Mouse (Mus musculus): ENCODE data around the gene Ttc7b. TPM values are rescaled to one million over a fixed set of nuclear protein-coding genes. Genes with fewer than 3 reads are reported as not detected.
A peak's percentile ranks its signal among the peaks of the same experiment; 100 is the strongest.

Gene Ttc7b
- polyA plus RNA-seq, 1 experiment, result 9.2 TPM

DNA sequence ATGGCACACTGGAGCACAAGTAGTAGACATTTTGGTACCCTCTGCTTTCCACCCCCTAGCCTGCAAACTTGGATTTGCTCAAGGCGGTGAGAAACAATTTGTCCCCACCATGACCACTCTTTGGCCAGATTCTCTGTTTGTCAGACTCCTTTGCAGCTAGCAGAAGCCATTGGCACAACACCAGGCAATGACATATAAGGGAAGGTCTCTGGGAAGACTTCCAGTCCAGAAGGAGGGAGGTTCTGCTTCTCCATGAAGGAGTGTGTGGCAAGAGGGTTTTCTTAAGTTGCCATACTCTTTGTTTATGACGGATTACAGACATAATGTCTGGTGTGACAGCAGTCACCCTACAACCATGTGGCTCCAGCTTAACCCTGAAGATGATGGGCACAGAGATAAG, 233.1 kb downstream of the Ttc7b start:
- H3K79me3 ChIP-seq (ENCODE audit: low read depth), result no peaks in the 10 kb centered on the region
- H3ac ChIP-seq (ENCODE audit: control insufficient read depth, insufficient read length, low read depth), result no peak overlapping the region
- no peak for TF ChIP-seq MYOG (IDR thresholded peaks at IDR 0.05; ENCODE audit: control insufficient read depth, extremely low read depth, insufficient read length)
- TF ChIP-seq CTCF (IDR thresholded peaks at IDR 0.05; ENCODE audit: control insufficient read depth, insufficient read depth, insufficient read length), result no peak
- no peak for TF ChIP-seq MYOD1 (IDR thresholded peaks at IDR 0.05; ENCODE audit: control insufficient read depth, insufficient read length, low read depth)
- H3K36me3 ChIP-seq (ENCODE audit: control insufficient read depth, insufficient read depth), result no peaks in the 10 kb centered on the region
- no peaks in the 10 kb centered on the region for H3K79me2 ChIP-seq (ENCODE audit: control insufficient read depth, insufficient read depth)
- H3K27me3 ChIP-seq (ENCODE audit: control insufficient read depth, insufficient read depth, insufficient read length), result no peaks in the 10 kb centered on the region
- no peak overlapping the region for H3K4me3 ChIP-seq (ENCODE audit: insufficient read depth, poor library complexity, severe bottlenecking)

GRCm38 (mm10) chr12:100283283-100283682, 237.3 kb downstream of the Ttc7b start:
- Histone ChIP-seq H3K36me3 (ENCODE audit: control insufficient read depth, insufficient read depth) (no peaks in the 10 kb centered on the region), H3K27me3 (ENCODE audit: control insufficient read depth, insufficient read depth, insufficient read length) (no peaks in the 10 kb centered on the region), H3K4me3 (ENCODE audit: insufficient read depth, poor library complexity, severe bottlenecking) (no peak overlapping the region), H3ac (ENCODE audit: control insufficient read depth, insufficient read length, low read depth) (no peak overlapping the region), H3K79me2 (ENCODE audit: control insufficient read depth, insufficient read depth) (no peaks in the 10 kb centered on the region), H3K79me3 (ENCODE audit: low read depth) (no peaks in the 10 kb centered on the region)
- TF ChIP-seq MYOG (IDR thresholded peaks at IDR 0.05; ENCODE audit: control insufficient read depth, extremely low read depth, insufficient read length), result no peak
- no peak for TF ChIP-seq FOSL1 (IDR thresholded peaks at IDR 0.05; ENCODE audit: insufficient read depth, low read length, poor library complexity, severe bottlenecking)
- TF ChIP-seq CEBPB (IDR thresholded peaks at IDR 0.05; ENCODE audit: low read depth), result no peak
- TF ChIP-seq MYOD1 (IDR thresholded peaks at IDR 0.05; ENCODE audit: control insufficient read depth, insufficient read length, low read depth), result no peak
- TF ChIP-seq USF1 (IDR thresholded peaks at IDR 0.05; ENCODE audit: low read depth), result no peak
- no peak for TF ChIP-seq CTCF (IDR thresholded peaks at IDR 0.05; ENCODE audit: control insufficient read depth, insufficient read depth, insufficient read length)
- TF ChIP-seq MAX (IDR thresholded peaks at IDR 0.05), result no peak

DNA sequence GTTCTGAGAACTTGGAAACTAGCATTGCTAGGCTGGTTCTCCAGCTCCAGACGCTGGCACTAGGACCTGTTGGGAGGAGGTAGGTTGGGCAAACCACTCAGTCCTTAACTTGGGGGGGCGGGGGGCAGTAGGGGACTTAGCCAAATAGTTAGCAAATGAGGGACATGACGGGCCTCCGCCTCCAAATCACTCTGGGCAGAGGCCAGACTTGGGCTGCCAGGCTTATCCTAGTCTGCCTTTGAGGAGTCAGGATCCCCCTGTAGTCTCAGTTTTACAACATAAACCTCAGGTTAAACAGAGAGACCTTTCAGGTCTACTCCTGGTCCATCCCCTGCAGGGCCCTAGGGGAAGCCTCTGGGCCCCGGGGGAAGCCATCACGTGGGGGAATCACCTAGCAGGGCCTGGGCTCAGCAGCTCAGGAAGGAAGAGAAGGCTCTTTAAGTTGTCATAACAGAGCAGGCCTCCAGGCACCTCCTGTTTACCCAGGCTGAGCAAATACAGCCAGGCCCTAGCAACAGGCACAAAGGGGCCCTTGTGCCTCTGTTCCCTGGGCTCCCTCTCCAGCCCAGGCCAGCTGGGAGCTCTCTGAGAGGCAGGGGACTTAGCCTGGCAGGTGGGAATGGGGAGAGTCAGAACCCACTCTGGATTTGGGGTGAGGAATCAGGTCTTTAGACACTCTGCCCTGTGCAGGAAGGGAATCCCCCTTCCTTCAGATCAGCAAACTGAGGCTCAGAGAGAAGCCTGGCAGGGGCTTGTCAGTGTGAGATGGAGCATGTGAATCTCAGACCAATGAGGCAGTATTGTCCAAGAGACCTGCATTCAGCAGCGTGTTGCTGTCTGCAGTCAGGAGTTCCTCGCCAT, 238.4 kb downstream of the Ttc7b start:
- H3K79me2 ChIP-seq (ENCODE audit: control insufficient read depth, insufficient read depth), result no peaks in the 10 kb centered on the region
- no peaks in the 10 kb centered on the region for H3K27me3 ChIP-seq (ENCODE audit: control insufficient read depth, insufficient read depth, insufficient read length)
- H3K79me3 ChIP-seq (ENCODE audit: low read depth), result no peaks in the 10 kb centered on the region
- no peak for TF ChIP-seq CTCF (IDR thresholded peaks at IDR 0.05; ENCODE audit: control insufficient read depth, insufficient read depth, insufficient read length)
- TF ChIP-seq USF1 (IDR thresholded peaks at IDR 0.05; ENCODE audit: low read depth), result no peak
- no peak for TF ChIP-seq CEBPB (IDR thresholded peaks at IDR 0.05; ENCODE audit: low read depth)
- no peak for TF ChIP-seq MYOG (IDR thresholded peaks at IDR 0.05; ENCODE audit: control insufficient read depth, extremely low read depth, insufficient read length)
- TF ChIP-seq FOSL1 (IDR thresholded peaks at IDR 0.05; ENCODE audit: insufficient read depth, low read length, poor library complexity, severe bottlenecking), result no peak
- TF ChIP-seq MYOD1 (IDR thresholded peaks at IDR 0.05; ENCODE audit: control insufficient read depth, insufficient read length, low read depth), result no peak
- no peak for TF ChIP-seq MAX (IDR thresholded peaks at IDR 0.05)
- no peak overlapping the region for H3K4me3 ChIP-seq (ENCODE audit: insufficient read depth, poor library complexity, severe bottlenecking)
- H3K36me3 ChIP-seq (ENCODE audit: control insufficient read depth, insufficient read depth), result no peaks in the 10 kb centered on the region
- H3ac ChIP-seq (ENCODE audit: control insufficient read depth, insufficient read length, low read depth), result no peak overlapping the region

- no peaks in the 10 kb centered on the region for H3K79me3 ChIP-seq (ENCODE audit: low read depth)
- H3K4me3 ChIP-seq (ENCODE audit: insufficient read depth, poor library complexity, severe bottlenecking), result no peak overlapping the region
- H3ac ChIP-seq (ENCODE audit: control insufficient read depth, insufficient read length, low read depth), result no peak overlapping the region
- no peaks in the 10 kb centered on the region for H3K79me2 ChIP-seq (ENCODE audit: control insufficient read depth, insufficient read depth)
- H3K36me3 ChIP-seq (ENCODE audit: control insufficient read depth, insufficient read depth), result no peaks in the 10 kb centered on the region
- TF ChIP-seq FOSL1 (IDR thresholded peaks at IDR 0.05; ENCODE audit: insufficient read depth, low read length, poor library complexity, severe bottlenecking) (no peak), MYOG (IDR thresholded peaks at IDR 0.05; ENCODE audit: control insufficient read depth, extremely low read depth, insufficient read length) (no peak), CTCF (IDR thresholded peaks at IDR 0.05; ENCODE audit: control insufficient read depth, insufficient read depth, insufficient read length) (no peak)
- H3K27me3 ChIP-seq (ENCODE audit: control insufficient read depth, insufficient read depth, insufficient read length), result no peaks in the 10 kb centered on the region
Measured at GRCm38 (mm10) chr12:100280972-100281794, 239.4 kb downstream of the Ttc7b start.

- H3K79me3 ChIP-seq (ENCODE audit: low read depth), result no peaks in the 10 kb centered on the region
- H3ac ChIP-seq (ENCODE audit: control insufficient read depth, insufficient read length, low read depth), result no peak overlapping the region
- H3K4me3 ChIP-seq (ENCODE audit: insufficient read depth, poor library complexity, severe bottlenecking), result no peak overlapping the region
- no peaks in the 10 kb centered on the region for H3K36me3 ChIP-seq (ENCODE audit: control insufficient read depth, insufficient read depth)
- H3K27me3 ChIP-seq (ENCODE audit: control insufficient read depth, insufficient read depth, insufficient read length), result no peaks in the 10 kb centered on the region
- no peaks in the 10 kb centered on the region for H3K79me2 ChIP-seq (ENCODE audit: control insufficient read depth, insufficient read depth)
- TF ChIP-seq MYOD1 (IDR thresholded peaks at IDR 0.05; ENCODE audit: control insufficient read depth, insufficient read length, low read depth) (no peak), MAX (IDR thresholded peaks at IDR 0.05) (peak; percentile 53), USF1 (IDR thresholded peaks at IDR 0.05; ENCODE audit: low read depth) (no peak), MYOG (IDR thresholded peaks at IDR 0.05; ENCODE audit: control insufficient read depth, extremely low read depth, insufficient read length) (no peak), CTCF (IDR thresholded peaks at IDR 0.05; ENCODE audit: control insufficient read depth, insufficient read depth, insufficient read length) (no peak), FOSL1 (IDR thresholded peaks at IDR 0.05; ENCODE audit: insufficient read depth, low read length, poor library complexity, severe bottlenecking) (peak; percentile 61), CEBPB (IDR thresholded peaks at IDR 0.05; ENCODE audit: low read depth) (no peak)
Measured at GRCm38 (mm10) chr12:100279898-100280297, 240.7 kb downstream of the Ttc7b start.

Measured in C2C12 (cell line).